Mouse (Mus musculus): ENCODE measurements around the gene Gm364. TPM values are rescaled to one million over a fixed set of nuclear protein-coding genes. Genes with fewer than 3 reads are reported as not detected.

Gm364 gene
- polyA plus RNA-seq, 1 experiment from 2014 or later = not detected

DNA sequence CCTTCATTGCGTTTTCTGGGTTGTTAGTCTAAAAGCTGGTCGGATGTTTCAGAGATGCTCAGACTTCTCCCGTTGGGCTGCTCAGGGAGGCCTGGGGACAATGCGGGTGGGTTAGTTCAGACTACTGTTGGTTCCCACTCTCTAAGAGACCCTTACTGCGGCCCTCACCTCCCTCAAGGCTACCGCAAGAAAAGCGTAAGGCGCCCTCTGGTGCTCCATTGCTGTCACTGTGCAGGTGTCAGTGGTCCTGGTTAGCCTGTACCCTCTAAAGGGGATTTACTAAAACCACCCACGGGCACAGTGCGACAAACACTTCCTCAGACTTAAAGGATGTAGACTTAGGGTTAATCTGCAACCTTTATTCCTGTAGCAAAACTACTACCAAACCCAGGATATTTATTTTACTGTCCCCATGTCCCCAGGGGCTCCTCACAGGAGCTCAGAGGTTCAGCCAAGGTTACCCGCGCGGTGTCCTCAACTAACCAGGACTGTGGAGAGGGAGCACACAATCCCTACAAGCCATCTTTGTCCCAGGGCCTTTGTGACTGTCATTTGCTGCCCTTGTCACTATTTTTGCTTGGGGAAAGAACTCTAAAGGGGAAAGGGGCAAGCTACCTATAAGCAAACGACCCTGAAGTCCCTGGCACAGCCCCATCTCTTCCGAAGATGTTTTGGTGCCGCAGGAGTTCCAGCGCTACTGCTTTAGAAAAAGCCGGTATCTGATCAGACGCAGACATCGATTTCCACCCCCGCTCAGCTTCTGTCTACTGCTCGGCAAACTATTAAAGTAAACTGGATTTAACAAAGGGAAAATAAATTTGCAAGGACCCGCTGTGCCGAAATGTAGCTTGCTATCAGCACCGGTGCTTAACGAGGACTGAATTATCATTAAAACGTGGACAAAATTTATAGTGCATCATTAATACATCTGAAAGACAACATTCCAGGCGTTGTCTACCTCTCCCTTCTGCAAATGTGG, 112.5 kb downstream of the Gm364 start:
- no peak overlapping the region for H3K4me3 ChIP-seq (ENCODE audit: low read length)
- H3K36me3 ChIP-seq (ENCODE audit: control insufficient read depth, insufficient read depth, low read length) = no peaks in the 10 kb centered on the region
- WGBS = 47% methylated on average over 28 of the region's 28 CpGs
- H3K9me3 ChIP-seq (ENCODE audit: control insufficient read depth, low read length) = no peaks in the 10 kb centered on the region
- no peak overlapping the region for H3K27ac ChIP-seq (ENCODE audit: low read depth, low read length)
- no peak for ATAC-seq (ENCODE audit: low FRiP score, low TSS enrichment)
- no peaks in the 10 kb centered on the region for H3K4me1 ChIP-seq (ENCODE audit: control insufficient read depth, insufficient read depth, low read length)
- no peaks in the 10 kb centered on the region for H3K27me3 ChIP-seq (ENCODE audit: control insufficient read depth, insufficient read depth, low read length)
- H3K4me2 ChIP-seq (replicated peaks; ENCODE audit: low read depth, low read length) = no peak overlapping the region
- H3K9ac ChIP-seq (ENCODE audit: low read depth, low read length) = no peak overlapping the region

Other genes with a start within 250 kb of the Gm364 start
- gene Cd40lg, start 197.0 kb upstream of the Gm364 start, polyA plus RNA-seq (2014; fragmentation: Nextera tagmentation; extraction: Ambion mirVana) = not detected in 2 replicates
- gene Arhgef6, start 70.4 kb upstream of the Gm364 start, polyA plus RNA-seq (2014; fragmentation: Nextera tagmentation; extraction: Ambion mirVana) = 1.2 and 3.0 TPM in 2 replicates
- 115 and 169 TPM in 2 replicates for gene Rbmx, start 16.1 kb upstream of the Gm364 start, polyA plus RNA-seq (2014; fragmentation: Nextera tagmentation; extraction: Ambion mirVana)
- not detected in 2 replicates for gene Gpr101, start 94.6 kb downstream of the Gm364 start, polyA plus RNA-seq (2014; fragmentation: Nextera tagmentation; extraction: Ambion mirVana)